Mouse (Mus musculus): ENCODE results near the gene Xpo5.

DNA sequence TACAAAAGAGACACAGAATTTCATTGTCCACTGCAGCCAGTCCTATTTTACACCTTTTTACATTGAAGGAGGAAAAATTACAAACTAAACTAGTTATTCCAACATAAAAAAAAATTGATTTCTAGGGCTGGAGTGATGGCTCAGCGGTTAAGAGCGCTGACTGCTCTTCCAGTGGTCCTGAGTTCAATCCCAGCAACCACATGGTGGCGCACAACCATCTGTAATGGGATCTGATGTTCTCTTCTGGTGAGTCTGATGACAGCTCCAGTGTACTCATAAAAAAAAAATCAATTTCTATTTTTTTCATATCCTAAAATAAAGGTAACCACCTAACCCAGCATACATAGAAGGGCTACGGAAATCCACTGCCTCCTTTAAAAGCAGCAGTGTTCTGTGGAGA is 20.3 kb upstream of the Xpo5 start:
- TF ChIP-seq GATA1 (IDR thresholded peaks at IDR 0.05; ENCODE audit: borderline replicate concordance, low read length) (no peak), FLI1 (IDR thresholded peaks at IDR 0.05; ENCODE audit: low read length) (no peak)

Data from megakaryocyte, embryonic 14.5 days (primary cell).